Mouse (Mus musculus): Measurements from ENCODE around the gene Spns3.

Spns3 gene

GRCm38 (mm10) chr11:72514967-72515366 lies 35.3 kb downstream of the Spns3 start:
- DNase-seq (ENCODE audit: low spot score) = no peak

- no peak for DNase-seq (ENCODE audit: low spot score)
These were observed 41.7 kb downstream of the Spns3 start for GRCm38 (mm10) chr11:72508651-72509050.

GRCm38 (mm10) chr11:72507651-72508050 lies 42.7 kb downstream of the Spns3 start:
- DNase-seq (ENCODE audit: low spot score) = no peak

- no peak for DNase-seq (ENCODE audit: low spot score)
These were observed 46.1 kb downstream of the Spns3 start for GRCm38 (mm10) chr11:72504016-72504797.

- DNase-seq (ENCODE audit: low spot score) = no peak
These were observed 46.8 kb downstream of the Spns3 start for GRCm38 (mm10) chr11:72503501-72503921.

- DNase-seq (ENCODE audit: low spot score) = no peak
These were observed 48.1 kb downstream of the Spns3 start for GRCm38 (mm10) chr11:72502236-72502635.

GRCm38 (mm10) chr11:72501426-72502002 lies 48.8 kb downstream of the Spns3 start:
- DNase-seq (ENCODE audit: low spot score) = no peak

GRCm38 (mm10) chr11:72500139-72500538 lies 50.2 kb downstream of the Spns3 start:
- DNase-seq (ENCODE audit: low spot score) = no peak

- DNase-seq (ENCODE audit: low spot score) = no peak
These were observed 52.9 kb downstream of the Spns3 start for GRCm38 (mm10) chr11:72497367-72497766.

GRCm38 (mm10) chr11:72496775-72497174 lies 53.5 kb downstream of the Spns3 start:
- DNase-seq (ENCODE audit: low spot score) = no peak

GRCm38 (mm10) chr11:72496066-72496465 lies 54.2 kb downstream of the Spns3 start:
- DNase-seq (ENCODE audit: low spot score) = no peak

GRCm38 (mm10) chr11:72494046-72494988 lies 56.0 kb downstream of the Spns3 start:
- no peak for DNase-seq (ENCODE audit: low spot score)

GRCm38 (mm10) chr11:72491130-72491960 lies 59.0 kb downstream of the Spns3 start:
- no peak for DNase-seq (ENCODE audit: low spot score)

- DNase-seq (ENCODE audit: low spot score) = peak; percentile 39
These were observed 60.4 kb downstream of the Spns3 start, which contains the start of gene Spns2 for GRCm38 (mm10) chr11:72489881-72490301. TSS of gene Spns2 (minus strand) at chr11:72489904.

GRCm38 (mm10) chr11:72489397-72489796 lies 60.9 kb downstream of the Spns3 start:
- DNase-seq (ENCODE audit: low spot score) = no peak

GRCm38 (mm10) chr11:72488753-72489271 lies 61.5 kb downstream of the Spns3 start:
- DNase-seq (ENCODE audit: low spot score) = no peak

GRCm38 (mm10) chr11:72487739-72488138 lies 62.6 kb downstream of the Spns3 start:
- DNase-seq (ENCODE audit: low spot score) = no peak

- DNase-seq (ENCODE audit: low spot score) = no peak
These were observed 63.1 kb downstream of the Spns3 start for GRCm38 (mm10) chr11:72487171-72487570.

- no peak for DNase-seq (ENCODE audit: low spot score)
These were observed 64.3 kb downstream of the Spns3 start for GRCm38 (mm10) chr11:72485960-72486359.

- no peak for DNase-seq (ENCODE audit: low spot score)
These were observed 65.1 kb downstream of the Spns3 start for GRCm38 (mm10) chr11:72485157-72485556.

- DNase-seq (ENCODE audit: low spot score) = no peak
These were observed 65.8 kb downstream of the Spns3 start for GRCm38 (mm10) chr11:72484549-72484948.
